Mouse (Mus musculus): ENCODE results near the gene Asah2. TPM values are rescaled to one million over a fixed set of nuclear protein-coding genes. Genes with fewer than 3 reads are reported as not detected.

The Asah2 gene
- polyA plus RNA-seq, 1 experiment: 20.0 TPM

- TF ChIP-seq CTCF (conservative IDR thresholded peaks at IDR 0.05; ENCODE audit: insufficient read depth, insufficient read length, low read depth, low read length) (no peak), POLR2A (IDR thresholded peaks at IDR 0.05; ENCODE audit: low read depth, low read length) (no peak)
- Histone ChIP-seq H3K27ac (ENCODE audit: insufficient read depth, low read depth, low read length) (no peak overlapping the region), H3K4me1 (ENCODE audit: control insufficient read depth, insufficient read depth, low read length) (no peaks in the 10 kb centered on the region; the same call in 1 of the 2 replicates), H3K36me3 (ENCODE audit: control insufficient read depth, insufficient read depth, low read length) (no peaks in the 10 kb centered on the region), H3K4me3 (ENCODE audit: insufficient read depth, low read depth, low read length) (no peak overlapping the region), H3K27me3 (replicated peaks; ENCODE audit: control insufficient read depth, insufficient read depth, low read length) (no peaks in the 10 kb centered on the region)
- 83% methylated on average over 2 of the region's 2 CpGs for WGBS
- no peak for DNase-seq
Measured at GRCm38 (mm10) chr19:32070340-32070739, 37.7 kb downstream of the Asah2 start.

GRCm38 (mm10) chr19:32069598-32069997 is 38.4 kb downstream of the Asah2 start:
- Histone ChIP-seq H3K4me1 (ENCODE audit: control insufficient read depth, insufficient read depth, low read length) (no peaks in the 10 kb centered on the region; the same call in 1 of the 2 replicates), H3K27ac (ENCODE audit: insufficient read depth, low read depth, low read length) (no peak overlapping the region), H3K4me3 (ENCODE audit: insufficient read depth, low read depth, low read length) (no peak overlapping the region), H3K36me3 (ENCODE audit: control insufficient read depth, insufficient read depth, low read length) (no peaks in the 10 kb centered on the region), H3K27me3 (replicated peaks; ENCODE audit: control insufficient read depth, insufficient read depth, low read length) (no peaks in the 10 kb centered on the region)
- WGBS: 65% methylated on average over 2 of the region's 2 CpGs
- TF ChIP-seq POLR2A (IDR thresholded peaks at IDR 0.05; ENCODE audit: low read depth, low read length): no peak
- TF ChIP-seq CTCF (conservative IDR thresholded peaks at IDR 0.05; ENCODE audit: insufficient read depth, insufficient read length, low read depth, low read length): no peak
- no peak for DNase-seq

GRCm38 (mm10) chr19:32067669-32068068 is 40.3 kb downstream of the Asah2 start:
- no peak overlapping the region for H3K27ac ChIP-seq (ENCODE audit: insufficient read depth, low read depth, low read length)
- no peak overlapping the region for H3K4me3 ChIP-seq (ENCODE audit: insufficient read depth, low read depth, low read length)
- H3K27me3 ChIP-seq (replicated peaks; ENCODE audit: control insufficient read depth, insufficient read depth, low read length): no peaks in the 10 kb centered on the region
- TF ChIP-seq CTCF (conservative IDR thresholded peaks at IDR 0.05; ENCODE audit: insufficient read depth, insufficient read length, low read depth, low read length) (no peak), POLR2A (IDR thresholded peaks at IDR 0.05; ENCODE audit: low read depth, low read length) (no peak)
- WGBS: 88% methylated on average over 4 of the region's 4 CpGs
- H3K4me1 ChIP-seq (ENCODE audit: control insufficient read depth, insufficient read depth, low read length): no peaks in the 10 kb centered on the region; the same call in 1 of the 2 replicates
- DNase-seq: no peak
- no peaks in the 10 kb centered on the region for H3K36me3 ChIP-seq (ENCODE audit: control insufficient read depth, insufficient read depth, low read length)

GRCm38 (mm10) chr19:32061294-32061693 is 46.7 kb downstream of the Asah2 start:
- TF ChIP-seq CTCF (conservative IDR thresholded peaks at IDR 0.05; ENCODE audit: insufficient read depth, insufficient read length, low read depth, low read length) (no peak), POLR2A (IDR thresholded peaks at IDR 0.05; ENCODE audit: low read depth, low read length) (no peak)
- no peak overlapping the region for H3K4me3 ChIP-seq (ENCODE audit: insufficient read depth, low read depth, low read length)
- 53% methylated on average over 1 of the region's 1 CpGs for WGBS
- no peaks in the 10 kb centered on the region; the same call in 1 of the 2 replicates for H3K4me1 ChIP-seq (ENCODE audit: control insufficient read depth, insufficient read depth, low read length)
- H3K27ac ChIP-seq (ENCODE audit: insufficient read depth, low read depth, low read length): no peak overlapping the region
- H3K27me3 ChIP-seq (replicated peaks; ENCODE audit: control insufficient read depth, insufficient read depth, low read length): no peaks in the 10 kb centered on the region
- DNase-seq: no peak
- H3K36me3 ChIP-seq (ENCODE audit: control insufficient read depth, insufficient read depth, low read length): no peaks in the 10 kb centered on the region

GRCm38 (mm10) chr19:32056252-32056651 is 51.8 kb downstream of the Asah2 start:
- H3K27ac ChIP-seq (ENCODE audit: insufficient read depth, low read depth, low read length): no peak overlapping the region
- 95% methylated on average over 1 of the region's 1 CpGs for WGBS
- no peaks in the 10 kb centered on the region for H3K4me1 ChIP-seq (ENCODE audit: control insufficient read depth, insufficient read depth, low read length)
- no peak for DNase-seq
- H3K36me3 ChIP-seq (ENCODE audit: control insufficient read depth, insufficient read depth, low read length): peaks cover 3% of the 10 kb centered on the region; the same call in 1 of the 2 replicates
- no peak for TF ChIP-seq CTCF (conservative IDR thresholded peaks at IDR 0.05; ENCODE audit: insufficient read depth, insufficient read length, low read depth, low read length)
- no peak for TF ChIP-seq POLR2A (IDR thresholded peaks at IDR 0.05; ENCODE audit: low read depth, low read length)
- no peak overlapping the region for H3K4me3 ChIP-seq (ENCODE audit: insufficient read depth, low read depth, low read length)
- no peaks in the 10 kb centered on the region for H3K27me3 ChIP-seq (replicated peaks; ENCODE audit: control insufficient read depth, insufficient read depth, low read length)

GRCm38 (mm10) chr19:32055725-32056124 is 52.3 kb downstream of the Asah2 start:
- no peak overlapping the region for H3K27ac ChIP-seq (ENCODE audit: insufficient read depth, low read depth, low read length)
- H3K27me3 ChIP-seq (replicated peaks; ENCODE audit: control insufficient read depth, insufficient read depth, low read length): no peaks in the 10 kb centered on the region
- no peak for TF ChIP-seq POLR2A (IDR thresholded peaks at IDR 0.05; ENCODE audit: low read depth, low read length)
- no peak overlapping the region for H3K4me3 ChIP-seq (ENCODE audit: insufficient read depth, low read depth, low read length)
- peaks cover 3% of the 10 kb centered on the region; the same call in 1 of the 2 replicates for H3K36me3 ChIP-seq (ENCODE audit: control insufficient read depth, insufficient read depth, low read length)
- no peaks in the 10 kb centered on the region for H3K4me1 ChIP-seq (ENCODE audit: control insufficient read depth, insufficient read depth, low read length)
- peak; percentile 5 for DNase-seq
- 84% methylated on average over 1 of the region's 1 CpGs for WGBS

- no peaks in the 10 kb centered on the region for H3K27me3 ChIP-seq (replicated peaks; ENCODE audit: control insufficient read depth, insufficient read depth, low read length)
- H3K4me3 ChIP-seq (ENCODE audit: insufficient read depth, low read depth, low read length): no peak overlapping the region
- H3K27ac ChIP-seq (ENCODE audit: insufficient read depth, low read depth, low read length): no peak overlapping the region
- WGBS: 95% methylated on average over 2 of the region's 2 CpGs
- TF ChIP-seq POLR2A (IDR thresholded peaks at IDR 0.05; ENCODE audit: low read depth, low read length): no peak
- no peak for TF ChIP-seq CTCF (conservative IDR thresholded peaks at IDR 0.05; ENCODE audit: insufficient read depth, insufficient read length, low read depth, low read length)
- DNase-seq: no peak
- no peaks in the 10 kb centered on the region for H3K4me1 ChIP-seq (ENCODE audit: control insufficient read depth, insufficient read depth, low read length)
- H3K36me3 ChIP-seq (ENCODE audit: control insufficient read depth, insufficient read depth, low read length): peaks cover 3% of the 10 kb centered on the region; the same call in 1 of the 2 replicates
Measured at GRCm38 (mm10) chr19:32051251-32051650, 56.8 kb downstream of the Asah2 start.
